Mouse (Mus musculus) MEL (cell line): ENCODE data around the gene Vgll1. TPM values are rescaled to one million over a fixed set of nuclear protein-coding genes. Genes with fewer than 3 reads are reported as not detected.

Experiments used
- DNase-seq: peaks from one replicate; pipeline ENCODE4 v3.0.0; 2011; ENCODE audit warnings: low read depth, low spot score
- H3K27ac ChIP-seq: 2 replicates; pipeline ENCODE4 v1.5.1; 2012; ENCODE audit warnings: low read depth, mild to moderate bottlenecking, control low read depth, low read length, moderate library complexity; ENCODE audit not compliant: control insufficient read depth
- H3K27me3 ChIP-seq, 2 experiments: fragments of 150-350 bp in 1 of 2; sonication (generic) in 1 of 2; 2 replicates each; pipeline ENCODE4 v1.6.1; 2012; ENCODE audit warnings: low read length in 2 of 2, mild to moderate bottlenecking in 2 of 2, improper control_type of control experiment in 1 of 2, moderate library complexity in 1 of 2; ENCODE audit not compliant: insufficient read depth in 2 of 2, control insufficient read depth in 1 of 2
- H3K36me3 ChIP-seq, 2 experiments: 2 replicates each; pipeline ENCODE4 v1.6.1; 2012 to 2014; ENCODE audit warnings: low read length in 2 of 2, improper control_type of control experiment in 1 of 2, inconsistent platforms in 1 of 2, mild to moderate bottlenecking in 1 of 2; ENCODE audit not compliant: insufficient read depth in 2 of 2, control insufficient read depth in 1 of 2
- H3K4me1 ChIP-seq, 2 experiments: fragments of 150-350 bp in 1 of 2; sonication (generic) in 1 of 2; 2 replicates each; pipeline ENCODE4 v1.6.1; 2012; ENCODE audit warnings: low read length in 2 of 2, improper control_type of control experiment in 1 of 2, mild to moderate bottlenecking in 1 of 2; ENCODE audit not compliant: insufficient read depth in 2 of 2, control insufficient read depth in 1 of 2
- H3K4me3 ChIP-seq, 2 experiments: fragments of 150-350 bp in 1 of 2; sonication (generic) in 1 of 2; 2 replicates each; pipeline ENCODE4 v1.5.1; 2012; ENCODE audit warnings: low read depth in 2 of 2, low read length in 2 of 2, mild to moderate bottlenecking in 2 of 2, moderate library complexity in 2 of 2, control low read depth in 1 of 2, improper control_type of control experiment in 1 of 2; ENCODE audit not compliant: control insufficient read depth in 1 of 2, insufficient read depth in 1 of 2
- H3K79me2 ChIP-seq: 2 replicates; pipeline ENCODE4 v1.6.1; 2012; ENCODE audit warnings: mild to moderate bottlenecking, low read length, moderate library complexity; ENCODE audit not compliant: control insufficient read depth, poor library complexity, insufficient read depth
- H3K9ac ChIP-seq: 2 replicates; pipeline ENCODE4 v1.6.1; 2012; ENCODE audit warnings: low read depth, mild to moderate bottlenecking, control low read depth, low read length, moderate library complexity; ENCODE audit not compliant: control insufficient read depth, poor library complexity, severe bottlenecking
- H3K9me3 ChIP-seq: fragments of 150-350 bp; sonication (generic); replicated peaks from 2 replicates; pipeline ENCODE4 v1.6.1; 2012; ENCODE audit warnings: mild to moderate bottlenecking, low read length, improper control_type of control experiment, moderate library complexity; ENCODE audit not compliant: insufficient read depth
- ETS1 ChIP-seq: IDR thresholded peaks from 2 replicates; pipeline ENCODE4 v1.6.1; 2012; ENCODE audit warnings: low read depth, mild to moderate bottlenecking, inconsistent platforms, low read length, improper control_type of control experiment, moderate library complexity
- polyA plus RNA-seq, 2 experiments: library from polyadenylated mRNA; stranded (reverse) in 1 of 2; unstranded in 1 of 2; fragments of >175 nt in 1 of 2; fragments of >200 nt in 1 of 2; gene quantifications; 2 replicates each; pipeline versions ENCODE4 v1.2.1 to v1.2.4; 2012; ENCODE audit warnings: low replicate concordance in 2 of 2, low read depth in 1 of 2; ENCODE audit not compliant: insufficient read length in 2 of 2, insufficient read depth in 1 of 2, missing spikeins in 1 of 2
- total RNA-seq: library from RNA; depleted of rRNA; stranded (reverse); fragments of 300-350 nt; gene quantifications from 2 replicates; pipeline ENCODE4 v1.2.3, GENCODE M21; 2012; rRNA removed

Gene Vgll1
- total and polyA plus RNA-seq, 3 experiments, result not detected

GRCm38 (mm10) chrX:57153520-57153919, 65.6 kb downstream of the Vgll1 start:
- no peak for TF ChIP-seq ETS1
- Histone ChIP-seq H3K4me3 (no peak overlapping the region), H3K36me3 (no peaks in the 10 kb centered on the region), H3K79me2 (no peaks in the 10 kb centered on the region), H3K9ac (no peak overlapping the region), H3K9me3 (no peaks in the 10 kb centered on the region), H3K27ac (no peak overlapping the region), H3K4me1 (no peaks in the 10 kb centered on the region), H3K27me3 (no peaks in the 10 kb centered on the region)
- no peak for DNase-seq

Other genes with a start within 250 kb of the Vgll1 start
- not detected in 2 replicates for gene Adgrg4, start 217.9 kb upstream of the Vgll1 start, total RNA-seq
- gene Adgrg4, start 217.9 kb upstream of the Vgll1 start, polyA plus RNA-seq, result not detected
- gene Brs3, start 45.0 kb upstream of the Vgll1 start, total RNA-seq, result not detected in 2 replicates
- gene Brs3, start 45.0 kb upstream of the Vgll1 start, polyA plus RNA-seq, result not detected
- gene Htatsf1, start 34.5 kb upstream of the Vgll1 start, total RNA-seq, result 27.8 and 27.9 TPM in 2 replicates
- gene Htatsf1, start 34.5 kb upstream of the Vgll1 start, polyA plus RNA-seq, result 10 to 100 TPM in 1 of 2 experiments, not detected in 1; 30.0 TPM
- not detected in 2 replicates for gene Cd40lg, start 124.0 kb downstream of the Vgll1 start, total RNA-seq
- not detected for gene Cd40lg, start 124.0 kb downstream of the Vgll1 start, polyA plus RNA-seq